Mouse (Mus musculus): ENCODE measurements around the gene Map3k14. TPM values are rescaled to one million over a fixed set of nuclear protein-coding genes. Genes with fewer than 3 reads are reported as not detected.

Map3k14 gene
- polyA plus RNA-seq, 1 experiment from 2014 or later: 1.6 TPM

DNA sequence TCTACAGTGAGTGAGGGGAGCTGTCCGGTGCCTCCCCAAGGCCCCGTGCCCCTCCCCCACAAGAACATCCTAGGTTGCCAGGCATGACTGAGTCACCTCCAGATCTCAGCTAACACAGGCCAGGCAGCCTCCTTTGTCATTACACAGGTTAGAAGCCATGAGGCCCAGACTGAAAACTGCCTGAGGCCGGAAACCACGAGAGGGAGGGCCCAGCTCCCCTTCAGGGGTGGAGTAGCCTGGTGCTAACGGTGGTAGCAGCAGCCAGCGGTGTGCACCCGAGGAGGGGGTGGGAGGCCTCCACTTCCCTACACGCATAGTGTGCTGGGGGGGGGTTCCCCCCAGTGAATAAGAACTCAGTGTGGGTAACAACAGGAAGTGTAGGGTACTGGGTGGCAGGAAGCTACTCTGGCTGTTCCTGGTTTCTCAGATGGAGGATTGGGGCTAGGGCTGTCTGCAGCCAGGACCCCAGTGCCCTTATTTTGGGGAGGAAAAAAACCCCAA lies 92.3 kb downstream of the Map3k14 start:
- no peak overlapping the region for H3K4me3 ChIP-seq (ENCODE audit: low read depth, low read length)
- peak overlapping the region; percentile 35 for H3K4me2 ChIP-seq
- H3K36me3 ChIP-seq (ENCODE audit: control insufficient read depth, insufficient read depth, low read length): no peaks in the 10 kb centered on the region
- peak overlapping the region; percentile 37 for H3K9ac ChIP-seq (ENCODE audit: low read depth, low read length)
- peaks cover 31% of the 10 kb centered on the region for H3K27me3 ChIP-seq (replicated peaks; ENCODE audit: control insufficient read depth, insufficient read depth, low read length)
- no peaks in the 10 kb centered on the region for H3K9me3 ChIP-seq (ENCODE audit: control insufficient read depth, low read length)
- peak; percentile 70 for ATAC-seq (replicated peaks; ENCODE audit: low FRiP score)
- WGBS: 28% methylated on average over 8 of the region's 8 CpGs
- peak overlapping the region; percentile 54; the same call in 1 of the 2 replicates for H3K27ac ChIP-seq (ENCODE audit: low read depth, low read length)
- DNase-seq (ENCODE audit: low spot score): peak; percentile 65
- H3K4me1 ChIP-seq (replicated peaks; ENCODE audit: control insufficient read depth, insufficient read depth, low read length): peaks cover 20% of the 10 kb centered on the region

DNA sequence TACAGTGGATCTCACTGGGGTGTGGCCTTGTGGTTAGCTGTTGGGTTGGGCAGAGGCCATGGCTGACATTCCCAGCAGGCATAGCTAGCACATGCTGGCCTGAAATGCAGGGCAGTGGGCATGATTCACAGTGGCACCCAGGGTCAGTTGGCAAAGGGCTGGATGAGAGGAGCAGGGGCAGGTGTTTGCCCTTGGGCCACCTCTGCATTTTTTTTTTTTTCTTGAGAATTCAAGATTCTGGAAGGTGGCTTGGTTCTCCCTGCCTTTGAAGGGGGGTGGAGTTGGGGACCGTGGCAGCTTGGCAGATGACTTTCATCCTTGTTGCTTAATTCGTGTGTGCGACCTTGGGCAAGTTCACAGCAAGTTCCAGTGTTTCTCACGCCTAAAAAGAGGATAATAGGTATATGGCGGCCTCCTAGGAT lies 92.8 kb downstream of the Map3k14 start:
- Histone ChIP-seq H3K4me2 (peak overlapping the region; percentile 35), H3K4me1 (replicated peaks; ENCODE audit: control insufficient read depth, insufficient read depth, low read length) (peaks cover 20% of the 10 kb centered on the region), H3K27me3 (replicated peaks; ENCODE audit: control insufficient read depth, insufficient read depth, low read length) (peaks cover 36% of the 10 kb centered on the region), H3K27ac (ENCODE audit: low read depth, low read length) (peak overlapping the region; percentile 54; the same call in 1 of the 2 replicates), H3K4me3 (ENCODE audit: low read depth, low read length) (no peak overlapping the region), H3K9ac (ENCODE audit: low read depth, low read length) (peak overlapping the region; percentile 37; the same call in 1 of the 2 replicates), H3K36me3 (ENCODE audit: control insufficient read depth, insufficient read depth, low read length) (no peaks in the 10 kb centered on the region), H3K9me3 (ENCODE audit: control insufficient read depth, low read length) (no peaks in the 10 kb centered on the region)
- WGBS: 42% methylated on average over 5 of the region's 5 CpGs
- no peak for ATAC-seq (replicated peaks; ENCODE audit: low FRiP score)
- no peak for DNase-seq (ENCODE audit: low spot score)

DNA sequence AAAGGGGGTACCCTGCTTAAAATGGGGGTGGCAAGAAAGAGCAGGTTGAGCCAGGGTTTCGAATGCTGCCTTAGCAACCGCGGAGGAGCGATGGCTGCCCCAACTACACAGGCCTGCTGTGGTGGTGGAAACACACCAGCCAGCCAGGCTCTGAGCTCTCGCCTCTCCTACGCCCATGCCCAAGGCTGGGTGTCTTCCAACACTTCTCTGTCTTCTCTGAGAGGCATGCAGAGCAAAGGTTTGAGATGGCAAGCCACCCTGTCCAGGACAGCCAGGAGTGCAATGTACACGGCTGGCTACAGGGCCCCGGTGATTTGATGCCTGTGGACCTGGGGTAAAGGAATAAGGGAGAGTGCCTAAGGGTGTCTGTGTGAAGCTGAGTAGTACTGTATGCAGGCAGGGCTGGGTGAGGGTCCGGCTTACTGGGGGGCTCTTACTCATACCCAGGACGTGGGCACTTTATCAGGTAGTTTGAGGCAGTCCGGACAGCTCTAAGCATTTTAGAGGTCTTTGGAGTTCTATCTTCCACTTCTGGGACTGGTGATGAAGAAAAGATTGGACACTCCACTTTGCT lies 93.4 kb downstream of the Map3k14 start:
- no peak for ATAC-seq (replicated peaks; ENCODE audit: low FRiP score)
- DNase-seq (ENCODE audit: low spot score): no peak
- H3K27ac ChIP-seq (ENCODE audit: low read depth, low read length): 0 out of 2 replicates have a peak overlapping the region, but pooled peaks have one; percentile 54
- H3K36me3 ChIP-seq (ENCODE audit: control insufficient read depth, insufficient read depth, low read length): no peaks in the 10 kb centered on the region
- no peaks in the 10 kb centered on the region for H3K9me3 ChIP-seq (ENCODE audit: control insufficient read depth, low read length)
- H3K4me3 ChIP-seq (ENCODE audit: low read depth, low read length): no peak overlapping the region
- H3K4me2 ChIP-seq: no peak overlapping the region; the same call in 1 of the 2 replicates
- 80% methylated on average over 11 of the region's 11 CpGs for WGBS
- no peak overlapping the region for H3K9ac ChIP-seq (ENCODE audit: low read depth, low read length)
- peaks cover 42% of the 10 kb centered on the region for H3K27me3 ChIP-seq (replicated peaks; ENCODE audit: control insufficient read depth, insufficient read depth, low read length)
- peaks cover 20% of the 10 kb centered on the region for H3K4me1 ChIP-seq (replicated peaks; ENCODE audit: control insufficient read depth, insufficient read depth, low read length)

DNA sequence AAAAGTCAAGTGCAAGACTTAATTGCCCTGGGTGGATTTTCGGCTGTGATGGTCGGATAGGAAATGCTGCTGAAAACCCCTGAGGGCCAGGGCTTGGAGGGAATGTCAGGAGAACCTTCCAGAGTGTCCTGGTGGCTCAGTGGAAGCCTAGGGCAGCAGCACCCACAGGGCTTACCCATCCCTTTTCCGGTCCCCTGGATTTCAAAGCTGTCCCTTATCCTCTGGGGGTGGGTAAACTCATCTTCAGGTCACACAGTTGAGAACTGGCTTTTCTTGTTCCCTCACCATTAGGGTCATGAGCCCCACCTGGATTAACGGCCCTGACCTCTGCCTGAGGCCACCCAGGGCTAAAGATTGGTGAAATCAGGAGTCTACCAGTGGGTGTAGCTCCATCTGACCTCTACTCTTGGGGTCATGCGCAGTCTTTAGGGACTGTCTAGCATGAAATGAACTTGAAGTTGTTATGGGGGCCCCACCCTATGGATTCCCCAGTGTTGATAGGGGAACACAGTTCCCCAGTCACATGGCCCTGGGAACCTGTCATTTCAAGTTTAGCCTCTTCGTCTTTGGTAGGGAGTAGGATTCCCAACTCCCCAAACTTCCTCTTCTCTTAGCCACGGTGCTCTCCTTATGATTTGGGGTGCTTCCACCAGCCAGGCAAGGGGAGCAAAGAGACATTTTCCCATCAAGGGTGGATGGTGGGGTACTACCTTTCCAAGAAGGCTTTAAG lies 94.1 kb downstream of the Map3k14 start:
- WGBS: 64% methylated on average over 7 of the region's 7 CpGs
- H3K27ac ChIP-seq (ENCODE audit: low read depth, low read length): no peak overlapping the region
- H3K9me3 ChIP-seq (ENCODE audit: control insufficient read depth, low read length): no peaks in the 10 kb centered on the region
- no peak overlapping the region for H3K9ac ChIP-seq (ENCODE audit: low read depth, low read length)
- ATAC-seq (replicated peaks; ENCODE audit: low FRiP score): no peak
- H3K4me1 ChIP-seq (replicated peaks; ENCODE audit: control insufficient read depth, insufficient read depth, low read length): peaks cover 20% of the 10 kb centered on the region
- H3K4me2 ChIP-seq: 0 out of 2 replicates have a peak overlapping the region, but pooled peaks have one; percentile 79
- DNase-seq (ENCODE audit: low spot score): no peak
- peaks cover 46% of the 10 kb centered on the region for H3K27me3 ChIP-seq (replicated peaks; ENCODE audit: control insufficient read depth, insufficient read depth, low read length)
- H3K36me3 ChIP-seq (ENCODE audit: control insufficient read depth, insufficient read depth, low read length): no peaks in the 10 kb centered on the region
- no peak overlapping the region for H3K4me3 ChIP-seq (ENCODE audit: low read depth, low read length)

DNA sequence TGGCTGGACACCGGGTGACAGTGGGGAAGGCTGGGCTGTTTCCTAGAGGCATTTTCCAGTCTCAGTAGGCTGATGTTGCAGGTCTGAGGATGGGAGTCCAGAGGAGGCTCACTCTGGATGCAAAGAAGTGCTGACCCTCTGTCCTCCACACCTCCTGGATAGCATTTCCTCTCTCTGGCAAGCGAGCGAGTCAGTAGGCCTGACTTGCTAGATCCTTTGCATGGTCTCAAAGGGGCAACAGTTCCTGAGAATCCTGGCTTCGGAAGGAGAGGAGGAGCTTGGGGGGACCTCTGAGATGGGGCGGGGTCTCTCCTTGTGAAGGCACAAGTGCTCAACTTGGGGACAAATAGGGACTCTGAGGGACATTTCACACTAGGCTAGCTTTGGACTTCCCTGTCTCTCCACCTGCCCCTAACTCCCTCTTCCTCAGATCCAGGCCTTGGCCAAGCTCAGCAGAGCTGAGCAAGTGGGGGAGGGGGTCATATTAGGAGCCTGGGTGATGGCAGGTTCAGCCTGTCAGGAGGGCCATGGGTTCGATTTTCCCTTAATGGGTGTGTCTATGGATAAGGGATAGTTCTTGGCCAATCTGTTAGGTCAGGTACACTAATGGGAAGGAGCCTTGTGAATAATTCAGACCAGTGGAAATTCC lies 94.8 kb downstream of the Map3k14 start:
- 47% methylated on average over 6 of the region's 6 CpGs for whole genome bisulfite sequencing
- Histone ChIP-seq H3K27ac (ENCODE audit: low read depth, low read length) (no peak overlapping the region), H3K9ac (ENCODE audit: low read depth, low read length) (no peak overlapping the region), H3K27me3 (replicated peaks; ENCODE audit: control insufficient read depth, insufficient read depth, low read length) (peaks cover 46% of the 10 kb centered on the region), H3K4me2 (peak overlapping the region; percentile 79; the same call in 1 of the 2 replicates), H3K4me3 (ENCODE audit: low read depth, low read length) (no peak overlapping the region), H3K9me3 (ENCODE audit: control insufficient read depth, low read length) (no peaks in the 10 kb centered on the region), H3K4me1 (replicated peaks; ENCODE audit: control insufficient read depth, insufficient read depth, low read length) (peaks cover 20% of the 10 kb centered on the region), H3K36me3 (ENCODE audit: control insufficient read depth, insufficient read depth, low read length) (no peaks in the 10 kb centered on the region)
- ATAC-seq (replicated peaks; ENCODE audit: low FRiP score): no peak
- DNase-seq (ENCODE audit: low spot score): no peak

DNA sequence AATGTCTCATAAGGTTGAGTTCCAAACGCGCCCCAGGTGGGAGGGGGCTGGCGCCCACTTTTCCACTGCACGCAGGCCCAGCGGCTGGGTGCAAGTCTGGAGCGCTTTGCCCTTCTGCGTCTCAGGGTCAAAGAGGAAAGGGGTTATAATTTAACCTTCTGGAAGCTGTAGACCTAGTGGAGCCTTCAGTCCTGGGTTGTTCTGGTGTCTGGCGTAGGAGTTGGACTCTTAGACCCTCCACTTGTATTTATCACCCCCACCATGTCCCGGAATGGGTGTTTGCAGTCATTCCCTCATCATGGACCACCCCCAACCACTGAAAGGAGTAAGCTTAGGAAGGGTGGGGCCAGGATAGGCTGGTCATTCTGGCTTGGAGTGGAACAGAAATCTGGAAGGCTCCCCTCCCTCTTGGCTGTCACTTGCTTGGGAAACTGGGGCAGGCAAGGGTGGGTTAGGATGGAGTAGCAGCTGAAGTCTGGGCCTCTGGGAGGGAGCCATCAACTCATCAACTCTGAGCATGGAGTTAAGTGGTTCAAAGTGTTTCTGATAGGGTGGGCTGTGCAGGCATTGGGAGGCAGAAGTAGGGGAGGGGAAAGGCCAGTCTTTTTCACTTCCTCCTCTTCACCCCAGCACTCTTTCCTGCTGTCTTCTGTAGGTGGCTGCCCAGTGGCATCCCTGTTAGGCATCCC lies 95.4 kb downstream of the Map3k14 start:
- Histone ChIP-seq H3K9me3 (ENCODE audit: control insufficient read depth, low read length) (no peaks in the 10 kb centered on the region), H3K4me3 (ENCODE audit: low read depth, low read length) (peak overlapping the region; percentile 59), H3K36me3 (ENCODE audit: control insufficient read depth, insufficient read depth, low read length) (no peaks in the 10 kb centered on the region), H3K9ac (ENCODE audit: low read depth, low read length) (peak overlapping the region; percentile 49; the same call in 1 of the 2 replicates), H3K4me1 (replicated peaks; ENCODE audit: control insufficient read depth, insufficient read depth, low read length) (peaks cover 20% of the 10 kb centered on the region), H3K27ac (ENCODE audit: low read depth, low read length) (no peak overlapping the region), H3K4me2 (peak overlapping the region; percentile 79), H3K27me3 (replicated peaks; ENCODE audit: control insufficient read depth, insufficient read depth, low read length) (peaks cover 46% of the 10 kb centered on the region)
- DNase-seq (ENCODE audit: low spot score) (no peak), ATAC-seq (replicated peaks; ENCODE audit: low FRiP score) (no peak)
- WGBS: 36% methylated on average over 9 of the region's 9 CpGs

DNA sequence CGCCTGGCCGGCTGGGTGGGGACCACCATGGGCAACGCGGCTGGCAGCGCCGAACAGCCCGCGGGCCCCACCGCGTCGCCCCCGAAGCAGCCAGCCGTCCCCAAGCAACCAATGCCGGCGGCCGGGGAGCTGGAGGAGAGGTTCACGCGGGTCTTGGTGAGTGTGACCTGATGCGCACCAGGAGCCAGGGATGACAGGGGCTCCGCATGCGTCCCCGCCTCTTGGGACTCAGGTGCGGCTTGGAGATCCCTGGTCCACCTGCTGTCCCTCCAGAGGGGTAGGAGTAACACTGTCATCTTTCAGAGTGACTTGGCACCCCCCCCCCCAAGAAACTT lies 96.0 kb downstream of the Map3k14 start:
- H3K4me2 ChIP-seq: peak overlapping the region; percentile 79
- peaks cover 20% of the 10 kb centered on the region for H3K4me1 ChIP-seq (replicated peaks; ENCODE audit: control insufficient read depth, insufficient read depth, low read length)
- ATAC-seq (replicated peaks; ENCODE audit: low FRiP score): no peak
- peak overlapping the region; percentile 49 for H3K9ac ChIP-seq (ENCODE audit: low read depth, low read length)
- peaks cover 46% of the 10 kb centered on the region for H3K27me3 ChIP-seq (replicated peaks; ENCODE audit: control insufficient read depth, insufficient read depth, low read length)
- H3K4me3 ChIP-seq (ENCODE audit: low read depth, low read length): peak overlapping the region; percentile 59
- 5% methylated on average over 23 of the region's 23 CpGs for WGBS
- H3K27ac ChIP-seq (ENCODE audit: low read depth, low read length): no peak overlapping the region
- DNase-seq (ENCODE audit: low spot score): no peak
- H3K9me3 ChIP-seq (ENCODE audit: control insufficient read depth, low read length): no peaks in the 10 kb centered on the region; the same call in 1 of the 2 replicates
- no peaks in the 10 kb centered on the region for H3K36me3 ChIP-seq (ENCODE audit: control insufficient read depth, insufficient read depth, low read length)
